Mouse (Mus musculus) frontal cortex, postnatal 36 days (tissue): Measurements from ENCODE around the gene Thada.

Source experiments
- DNase-seq, 2 experiments: peaks; one replicate each; pipeline ENCODE4 v3.0.0; 2022; ENCODE audit warnings: low spot score in 2 of 2

The Thada gene

DNA sequence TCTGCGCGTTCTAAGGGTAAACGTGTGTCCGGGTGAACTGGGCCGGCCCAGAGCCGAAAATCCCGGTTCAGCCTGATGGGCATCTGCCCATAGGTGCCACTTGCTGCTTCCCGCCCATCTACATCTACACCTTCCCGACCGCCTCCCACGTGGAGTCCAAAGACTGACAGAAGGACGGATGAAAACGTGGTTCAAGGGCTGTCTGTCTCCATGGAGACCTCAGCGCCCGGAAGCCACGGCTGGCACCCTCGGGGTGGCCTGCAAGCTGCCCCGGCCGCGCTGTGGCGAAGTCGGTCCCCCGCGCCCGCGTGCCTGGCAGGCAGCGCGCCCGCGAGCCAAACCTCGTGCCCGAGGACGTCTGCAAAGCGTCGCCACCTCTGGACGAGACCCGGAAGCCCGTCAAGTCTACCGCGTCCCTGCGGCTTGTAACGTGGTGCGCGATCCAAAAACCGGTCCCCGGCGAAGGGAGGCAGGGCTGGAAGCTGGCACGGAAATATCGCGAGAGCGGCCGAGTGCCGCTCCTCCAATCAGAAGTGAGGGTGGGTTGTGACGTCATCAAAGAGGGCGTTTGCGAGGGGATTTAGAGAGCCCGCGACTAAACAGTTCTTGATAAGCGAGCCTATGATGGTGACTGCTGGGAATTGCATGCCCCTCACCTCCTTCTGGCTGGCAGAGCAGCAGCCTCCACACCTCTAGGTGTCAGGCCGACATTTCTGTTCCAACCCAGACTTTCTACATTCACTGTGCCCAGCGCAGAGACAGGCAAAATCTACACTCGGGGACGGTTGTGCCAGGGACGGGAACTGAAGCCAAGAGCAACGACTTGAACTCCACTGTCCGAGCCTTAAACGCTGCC, at the start of gene Thada:
Gene Thada, minus strand, starts transcription at position 453 of the 856 bp plus-strand sequence.
- peak; percentile 97 to 98 for DNase-seq

DNA sequence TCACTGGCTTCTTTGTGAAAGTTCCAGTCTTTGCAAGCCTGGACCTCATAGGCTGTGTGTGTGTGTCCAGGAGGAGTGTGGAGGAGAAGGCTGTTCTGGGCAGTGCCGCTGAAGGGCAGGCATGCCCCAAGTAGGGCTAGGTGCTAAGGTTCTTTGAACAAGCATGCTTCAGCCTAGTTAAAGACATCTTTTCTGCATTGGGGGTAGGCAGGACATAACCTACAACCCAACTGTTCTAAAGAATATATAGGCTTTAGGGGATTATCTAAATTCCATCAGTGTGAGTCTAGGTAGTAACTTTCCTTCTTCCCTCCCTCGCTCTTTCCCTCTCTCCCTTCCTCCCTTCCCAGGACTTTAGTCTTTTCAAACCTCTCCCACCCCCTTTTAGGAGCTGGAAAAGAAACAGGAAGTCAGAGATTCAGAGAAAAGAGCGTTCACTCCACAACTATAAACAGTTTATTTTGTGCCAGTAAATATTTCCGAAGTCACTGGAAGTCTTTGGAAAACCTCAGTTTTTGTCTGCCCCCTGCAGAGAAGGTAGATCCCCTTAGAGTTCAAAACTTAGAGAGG, 46.6 kb upstream of the Thada start:
- DNase-seq, result no peak

DNA sequence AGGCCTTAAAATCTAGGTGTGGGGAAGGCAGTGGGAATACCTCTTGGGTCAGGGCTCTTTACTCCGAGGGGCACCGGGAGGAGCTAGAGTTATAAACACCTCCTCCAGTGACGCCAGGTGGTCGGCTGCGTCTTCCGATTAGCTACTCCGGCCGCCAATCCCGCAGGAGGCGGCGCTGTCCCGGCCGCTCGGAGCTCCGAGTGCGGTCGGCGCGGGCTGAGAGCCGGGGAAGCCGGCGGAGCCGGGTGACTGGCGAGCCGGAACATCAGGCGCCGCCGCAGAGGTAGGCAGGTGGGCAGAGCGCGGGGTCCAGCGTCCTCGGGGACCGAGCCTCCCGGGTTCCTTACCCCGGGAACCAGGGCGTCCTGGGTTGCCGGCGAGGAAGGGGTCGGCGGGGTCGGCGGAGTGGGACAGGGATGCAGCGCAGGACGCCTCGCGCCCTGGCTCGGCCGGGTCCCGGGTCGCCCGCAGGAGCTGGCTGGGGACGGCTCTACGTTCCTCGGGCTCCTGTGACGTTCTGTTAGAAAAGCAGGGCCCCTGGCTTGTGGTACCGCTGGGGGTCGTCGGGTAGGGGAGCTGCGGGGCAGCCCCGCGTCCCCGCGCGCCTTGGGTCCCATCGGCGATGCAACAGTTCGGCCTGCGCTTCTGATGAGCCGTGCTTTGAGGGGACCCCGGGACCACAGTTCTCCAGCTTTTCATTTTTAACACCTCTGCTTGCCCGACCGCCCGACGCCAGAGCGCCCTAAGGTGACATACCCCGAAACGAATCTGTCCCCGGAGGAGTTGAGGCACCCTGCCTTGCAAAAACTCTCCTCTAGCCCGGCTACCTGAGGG, 45.9 kb upstream of the Thada start, which contains the start of gene Plekhh2:
Gene Plekhh2, plus strand, starts transcription at position 214 of the 834 bp plus-strand sequence.
- DNase-seq, result peak; percentile 77 to 81

DNA sequence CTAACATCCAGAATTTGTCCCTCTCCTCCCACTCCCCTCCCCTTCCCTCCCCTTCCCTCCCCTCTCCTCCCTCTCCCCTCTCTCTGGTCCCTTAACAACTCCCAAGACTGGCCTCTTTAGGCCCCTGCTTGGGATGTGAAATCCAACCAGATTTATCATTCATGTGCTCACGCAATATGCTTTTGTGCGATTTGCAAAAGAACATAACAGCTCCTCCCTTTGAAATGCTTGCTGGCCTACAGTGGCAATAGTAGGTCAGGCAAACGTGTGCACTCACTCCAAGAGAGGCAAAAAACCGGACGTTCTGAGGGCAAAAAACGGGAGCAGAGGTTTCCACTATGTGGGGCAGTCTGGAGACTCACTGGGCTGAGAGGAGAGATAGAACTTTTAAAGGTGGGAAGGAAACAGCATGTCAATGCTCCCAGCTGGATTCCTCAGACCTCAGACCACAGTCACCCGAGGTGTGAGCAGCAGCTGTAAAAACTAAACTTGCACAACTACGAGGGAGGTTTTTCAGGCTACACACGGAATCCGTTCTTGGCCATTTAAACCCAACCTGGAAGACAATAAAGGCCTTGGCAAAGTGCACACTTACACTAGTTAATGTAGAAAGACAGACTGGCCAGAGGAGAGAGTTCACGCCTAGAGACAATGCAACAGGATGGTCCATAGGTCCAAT, 45.1 kb upstream of the Thada start:
- DNase-seq, result no peak

DNA sequence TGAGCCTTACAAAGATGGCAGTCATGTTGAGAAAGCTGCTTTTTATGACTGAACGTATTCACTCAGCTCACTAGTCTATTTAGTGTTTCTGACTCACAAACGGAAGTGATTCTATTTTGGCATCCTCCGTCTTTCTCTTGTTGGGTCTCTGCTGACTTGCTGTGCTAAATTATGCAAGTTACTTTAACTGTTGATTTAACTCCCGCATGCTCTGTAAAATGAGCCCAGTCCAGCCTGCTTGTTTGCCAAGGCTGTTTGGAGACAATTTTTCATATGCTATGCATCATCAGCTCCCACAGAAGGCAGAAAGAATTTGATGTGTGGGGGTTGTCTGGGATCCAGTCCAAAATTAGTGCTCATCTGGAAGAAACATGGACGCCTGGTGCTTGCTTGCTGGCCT, 44.4 kb upstream of the Thada start:
- peak; percentile 61 to 74 for DNase-seq

DNA sequence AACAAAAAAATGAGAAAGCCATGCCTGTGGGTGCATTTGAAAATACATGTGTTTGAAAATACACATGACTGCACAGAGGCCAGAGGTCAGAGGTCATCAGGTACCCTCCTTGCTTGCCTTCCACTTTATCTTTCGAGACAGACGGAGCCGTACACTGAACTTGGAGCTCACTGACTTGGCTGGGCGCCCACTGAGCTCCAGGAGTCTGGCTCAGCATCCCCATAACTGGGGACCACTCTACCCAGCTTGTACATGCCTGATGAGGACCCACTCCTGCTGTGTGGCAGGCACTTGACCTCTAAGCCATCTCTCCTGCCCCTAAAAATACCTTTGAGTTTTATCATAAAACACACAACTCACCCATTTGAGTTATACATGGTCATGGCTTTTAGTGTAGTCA, 43.2 kb upstream of the Thada start:
- no peak for DNase-seq

DNA sequence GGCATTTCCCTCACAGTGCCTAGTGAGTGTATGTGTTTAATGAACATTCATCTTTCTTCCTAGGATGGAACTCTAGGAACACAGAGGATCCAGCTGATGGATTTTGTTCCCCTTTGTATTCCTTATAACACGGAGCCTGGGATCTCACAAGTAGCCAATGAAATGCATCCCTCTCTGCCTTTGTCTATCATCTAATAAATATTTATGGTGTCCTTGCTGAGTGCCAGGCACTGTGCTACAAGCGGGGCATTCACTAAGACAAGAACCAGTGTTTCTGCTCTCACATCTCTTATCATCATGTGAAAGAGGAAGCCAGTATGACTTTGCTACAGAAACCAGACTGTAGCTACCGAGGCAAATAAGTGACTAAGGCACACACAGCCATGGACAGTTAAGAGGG, 42.7 kb upstream of the Thada start:
- no peak for DNase-seq

DNA sequence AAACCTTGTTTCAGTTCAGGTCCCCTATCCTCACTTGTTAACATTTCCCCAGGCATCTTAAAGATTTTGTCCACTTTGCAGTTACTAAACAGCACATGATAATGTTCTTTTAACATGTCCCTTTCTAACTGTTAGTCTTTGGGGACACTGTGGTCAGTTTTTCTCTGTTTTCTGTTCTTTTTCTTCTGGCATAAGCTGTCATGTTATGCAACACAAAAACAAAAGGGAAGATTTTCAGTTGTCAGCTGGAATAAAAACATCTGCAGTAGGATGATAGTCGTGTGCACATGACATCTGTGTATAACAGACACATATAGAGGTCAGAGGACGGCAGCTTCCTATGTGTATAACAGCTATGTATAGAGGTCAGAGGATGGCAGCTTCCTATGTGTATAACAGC, 39.9 kb upstream of the Thada start:
- DNase-seq, result no peak

DNA sequence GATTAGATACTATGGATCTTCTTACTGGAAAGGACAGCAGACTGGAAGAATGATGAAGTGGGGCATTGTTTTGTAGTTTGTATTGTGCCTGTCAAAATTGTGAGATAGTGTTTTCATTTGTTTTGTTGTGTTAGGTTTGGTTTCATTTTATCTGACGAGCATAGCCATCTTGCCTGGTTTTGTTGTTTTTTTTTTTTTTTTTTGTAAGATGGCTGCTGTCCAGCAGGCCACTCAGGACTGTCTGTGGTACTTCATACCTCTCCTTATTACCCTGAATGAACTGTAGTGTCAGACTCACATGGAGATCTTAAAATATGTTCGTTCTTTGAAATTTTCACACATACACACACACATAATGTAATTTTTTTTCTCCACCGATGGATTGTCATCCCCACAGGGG, 36.3 kb upstream of the Thada start:
- DNase-seq, result no peak

DNA sequence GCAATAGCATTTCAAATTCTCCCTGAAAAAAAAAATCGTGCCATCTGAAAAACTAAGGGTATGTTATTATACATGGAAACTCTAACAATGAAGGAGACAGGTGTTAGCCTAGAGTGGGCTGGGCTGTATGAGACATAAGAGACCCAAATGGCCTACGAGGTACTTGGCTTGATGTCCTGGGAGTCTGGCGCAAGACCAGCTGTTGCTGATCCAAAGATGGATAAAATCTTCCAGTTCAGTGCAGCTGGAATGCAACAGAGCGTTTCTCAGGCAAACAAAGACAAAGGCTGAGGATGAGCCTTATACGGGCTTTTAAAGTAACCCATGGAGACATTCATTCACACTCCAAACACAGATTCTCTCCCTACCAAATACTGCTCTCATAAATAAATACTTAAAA, 32.6 kb upstream of the Thada start:
- no peak for DNase-seq

DNA sequence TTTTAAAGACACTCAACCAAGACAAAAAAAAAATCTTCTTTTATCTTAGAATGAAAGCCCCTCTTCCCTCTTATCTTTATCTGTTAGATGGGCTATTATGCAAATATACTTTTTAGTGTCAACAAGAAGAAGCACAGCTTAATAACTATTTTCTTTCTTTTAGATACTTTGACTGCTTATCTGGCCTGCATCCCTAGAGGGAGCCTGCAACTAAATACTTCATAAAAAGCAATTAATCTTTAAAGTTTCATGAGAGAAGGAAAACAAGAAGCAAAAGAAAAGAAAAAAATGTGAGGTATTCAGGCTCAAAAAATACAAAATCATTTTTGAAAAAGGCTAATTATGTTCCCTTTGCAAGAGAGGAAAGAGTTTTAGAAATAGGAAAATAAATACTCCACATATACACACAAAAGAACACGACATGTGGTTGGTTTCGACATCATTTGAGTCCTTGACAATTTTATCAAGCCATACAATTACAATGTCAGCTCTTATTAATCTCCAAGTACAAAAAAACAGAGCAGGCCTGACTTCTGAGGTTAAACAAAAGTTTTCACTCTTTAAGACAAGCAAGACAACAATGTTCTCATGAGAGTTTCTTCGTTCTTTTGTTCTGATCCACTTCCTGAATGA, 32.1 kb upstream of the Thada start:
- no peak for DNase-seq

DNA sequence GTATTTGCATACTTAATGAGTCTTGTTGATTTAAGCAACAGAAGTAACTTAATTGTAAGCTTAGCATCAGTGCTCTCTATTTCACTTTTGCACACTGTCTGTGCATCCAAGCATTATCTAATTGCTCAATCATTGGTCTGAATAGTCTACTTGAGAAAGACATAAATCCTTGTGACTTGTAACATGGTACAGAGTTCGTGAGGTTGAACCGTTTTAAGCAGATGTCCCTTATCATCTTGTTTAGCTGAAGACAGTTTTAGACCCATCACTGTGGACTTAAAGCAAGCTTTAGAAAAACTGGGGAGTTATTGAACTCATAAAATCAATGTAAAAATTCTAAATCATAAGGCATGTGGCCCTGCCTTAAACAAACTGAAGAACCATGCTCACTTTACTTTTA, 31.6 kb upstream of the Thada start:
- no peak for DNase-seq

DNA sequence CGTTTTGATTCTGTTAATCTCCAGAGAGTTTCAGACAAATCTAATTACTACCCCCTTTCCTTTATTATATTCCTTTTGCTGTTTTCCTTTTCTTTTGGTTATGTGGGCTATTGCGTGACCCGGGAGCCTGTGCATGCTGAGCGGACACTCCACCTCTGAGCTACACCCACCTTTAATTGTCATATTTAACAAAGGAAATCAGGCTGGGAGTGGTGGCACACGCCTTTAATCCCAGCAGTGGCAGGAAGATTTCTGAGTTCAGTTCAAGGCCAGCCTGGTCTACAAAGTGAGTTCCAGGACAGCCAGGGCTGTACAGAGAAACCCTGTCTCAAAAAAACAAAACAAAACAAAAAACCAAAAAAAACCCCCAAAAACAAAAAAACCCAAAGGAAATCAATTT, 31.0 kb upstream of the Thada start:
- DNase-seq, result no peak

DNA sequence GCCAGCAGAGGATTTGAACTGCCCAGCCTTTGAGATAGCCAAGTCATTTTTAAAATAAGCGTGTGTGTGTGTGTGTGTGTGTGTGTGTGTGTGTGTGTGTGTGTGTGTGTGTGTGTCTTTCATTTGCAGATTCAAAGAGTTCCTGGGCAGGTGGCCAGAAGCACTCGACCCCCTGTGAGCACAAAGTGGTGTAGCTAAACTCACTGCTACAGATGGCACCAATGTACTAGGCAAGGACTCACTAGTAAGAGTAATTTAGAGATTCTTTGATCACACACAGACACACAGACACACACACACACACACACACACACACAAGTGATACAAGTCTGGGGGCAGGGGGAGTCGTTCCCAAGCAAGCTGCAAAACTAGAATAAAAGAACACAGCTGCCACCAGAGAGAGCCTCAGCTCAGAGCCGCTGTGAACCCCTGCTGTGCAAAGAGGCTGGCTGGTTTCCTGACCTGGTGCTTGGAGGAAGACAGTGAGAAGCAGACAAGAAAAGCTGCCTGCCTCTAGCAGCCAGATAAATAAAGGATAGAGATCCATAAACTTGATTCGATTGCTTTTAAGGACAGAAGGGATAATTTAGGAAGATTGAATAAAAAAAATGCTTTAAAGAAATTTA, 26.4 kb upstream of the Thada start:
- no peak for DNase-seq

DNA sequence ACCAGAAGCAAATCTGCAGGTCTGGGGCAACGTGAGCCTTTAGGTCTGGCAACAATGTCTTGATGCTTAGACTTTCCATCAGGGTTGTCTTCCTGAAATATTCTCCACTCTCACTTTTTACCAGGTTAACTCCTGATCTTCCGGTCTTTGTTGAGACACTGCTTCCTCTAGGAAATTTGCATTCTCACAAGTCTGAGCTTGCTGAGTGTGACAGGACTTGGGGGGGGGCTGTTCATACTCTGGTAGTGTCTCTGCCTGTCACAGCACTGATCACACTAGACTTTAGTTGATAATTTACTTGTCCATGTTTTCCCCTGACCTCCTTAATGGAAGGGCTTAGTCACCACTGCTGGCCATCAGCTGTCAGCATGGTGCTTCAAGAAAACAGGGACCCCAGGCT, 21.4 kb upstream of the Thada start:
- no peak for DNase-seq

DNA sequence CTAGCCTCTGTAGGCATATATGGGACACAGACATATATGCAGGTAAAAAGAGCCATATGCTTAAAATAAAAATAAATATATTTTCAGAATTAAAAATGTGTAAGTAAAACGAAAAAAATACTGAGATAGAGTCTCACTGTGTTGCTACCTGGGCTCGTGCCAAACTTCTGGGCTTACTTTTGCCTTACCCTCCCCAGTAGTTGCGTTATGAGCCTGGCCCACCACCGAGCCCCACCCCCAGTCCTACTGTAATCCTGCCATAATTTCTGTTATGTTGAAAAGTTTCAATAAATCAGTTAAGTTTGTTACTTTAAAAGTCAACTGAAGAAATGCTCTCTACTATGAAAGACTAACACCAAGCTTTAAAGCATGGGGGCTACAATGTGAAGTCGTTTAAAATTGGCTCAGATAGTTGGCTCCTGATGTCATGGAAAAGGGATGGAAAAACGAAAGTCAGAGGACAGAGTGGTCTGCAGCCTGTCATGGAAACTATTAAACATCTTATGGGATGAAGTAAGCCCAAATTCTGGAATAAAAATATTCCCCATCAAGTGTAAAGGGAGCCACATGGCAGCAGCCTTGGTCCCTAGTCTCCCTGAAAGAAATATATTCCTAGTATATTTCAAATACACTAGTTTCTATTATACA, 17.8 kb upstream of the Thada start:
- no peak for DNase-seq

DNA sequence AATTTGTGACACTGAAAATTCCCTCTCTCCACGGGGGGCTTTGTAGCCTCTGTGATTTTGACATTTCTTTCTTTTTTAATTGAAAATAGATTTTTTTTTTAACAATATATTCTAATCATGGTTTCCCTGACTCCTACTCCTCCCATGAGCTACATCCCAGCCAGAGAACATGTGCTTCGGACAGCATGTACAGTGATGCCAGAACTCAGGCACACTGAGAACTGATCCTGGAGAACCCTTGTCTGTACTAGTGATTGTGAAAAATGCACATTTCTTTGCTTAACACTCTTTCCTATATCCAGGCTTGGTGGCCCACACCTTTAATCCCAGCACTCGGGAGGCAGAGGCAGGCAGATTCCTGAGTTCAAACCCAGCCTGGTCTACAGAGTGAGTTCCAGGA, 16.8 kb upstream of the Thada start:
- DNase-seq, result no peak

DNA sequence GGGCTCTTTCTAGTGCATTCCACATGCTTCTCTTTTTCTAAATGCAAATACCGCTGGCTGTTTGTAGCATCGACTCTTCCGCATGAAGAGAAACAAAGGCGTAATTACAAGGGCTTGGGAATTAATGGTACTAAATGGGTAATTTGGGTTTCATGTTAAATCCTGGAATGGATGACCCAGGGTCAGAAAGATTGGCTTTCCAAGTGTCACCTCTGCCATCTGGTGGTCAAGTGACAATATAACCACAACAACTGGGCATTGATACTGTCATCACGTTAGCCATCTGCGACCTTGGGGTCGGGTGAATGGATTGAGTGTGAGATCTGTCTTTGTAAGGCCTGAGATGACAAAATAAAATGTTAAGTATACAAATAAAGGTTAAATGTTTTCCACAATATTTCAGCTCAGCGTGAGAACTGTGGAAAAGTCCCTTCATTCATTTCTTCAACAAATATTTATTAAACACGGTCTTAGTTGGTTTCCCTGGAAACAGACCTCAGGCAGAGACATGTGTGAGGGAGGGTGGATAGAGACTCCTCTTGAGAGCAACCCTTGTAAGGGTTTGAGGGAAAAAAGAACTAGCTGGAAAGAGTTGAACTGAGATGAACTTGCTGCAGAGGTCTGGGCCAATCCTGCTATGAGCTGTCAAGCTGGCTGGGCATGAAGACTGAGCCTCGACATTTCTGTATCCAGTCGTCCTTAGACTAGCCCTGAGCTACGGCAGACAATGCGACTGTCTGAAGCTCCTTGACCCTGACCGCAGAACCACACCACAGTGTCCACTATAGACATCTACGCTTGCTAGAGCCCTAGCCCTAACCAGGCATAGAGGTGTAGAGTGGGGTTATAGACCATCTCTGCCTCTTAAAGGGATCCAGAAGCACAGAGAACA, 14.7 kb upstream of the Thada start:
- no peak for DNase-seq

DNA sequence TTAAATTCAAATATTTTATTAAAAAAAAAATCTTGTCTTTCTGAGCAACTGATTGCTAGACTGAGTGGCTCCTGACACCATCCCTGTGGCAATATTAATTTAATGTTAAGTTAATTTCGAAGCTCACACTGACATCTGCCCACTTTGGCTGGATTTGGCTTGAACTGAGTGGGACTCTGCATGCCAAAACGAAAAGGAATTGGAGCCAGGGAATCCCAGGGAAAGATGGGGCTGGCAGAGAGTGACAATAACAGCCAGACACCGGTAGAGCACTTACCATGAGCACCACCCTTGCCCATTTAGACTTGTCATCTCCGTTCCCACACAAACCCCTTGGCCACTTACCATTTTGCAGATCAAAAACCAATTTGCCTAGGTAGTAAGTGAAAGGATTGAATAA, 12.3 kb upstream of the Thada start:
- no peak for DNase-seq

DNA sequence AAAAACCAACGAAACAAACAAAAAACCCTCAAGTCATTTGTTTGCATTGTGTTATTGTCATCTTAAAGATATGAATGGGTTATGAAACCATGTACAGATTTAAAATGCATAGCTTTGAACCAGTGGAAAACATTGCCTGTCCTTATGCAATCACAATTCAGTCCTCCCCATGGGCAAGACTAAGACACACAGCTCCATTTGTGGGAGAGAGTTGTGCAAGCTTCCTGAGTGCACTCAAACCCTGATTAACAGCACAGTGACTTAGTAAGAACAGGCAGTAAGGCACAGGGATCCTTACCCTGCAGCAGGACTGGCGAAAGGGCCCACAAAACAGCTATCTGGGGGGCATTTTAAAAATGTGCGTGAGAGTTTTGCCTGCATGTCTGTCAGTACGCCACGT, 11.2 kb upstream of the Thada start:
- DNase-seq, result no peak
